Mouse (Mus musculus): Measurements from ENCODE around the gene Josd1. TPM values are rescaled to one million over a fixed set of nuclear protein-coding genes. Genes with fewer than 3 reads are reported as not detected.

The Josd1 gene
- polyA plus RNA-seq, 1 experiment, result 37.0 TPM

GRCm38 (mm10) chr15:79720796-79721195 is 33.1 kb upstream of the Josd1 start:
- no peak overlapping the region for H3ac ChIP-seq (ENCODE audit: control insufficient read depth, insufficient read length, low read depth)
- peaks cover 85% of the 10 kb centered on the region for H3K36me3 ChIP-seq (ENCODE audit: control insufficient read depth, insufficient read depth)
- TF ChIP-seq MYOD1 (IDR thresholded peaks at IDR 0.05; ENCODE audit: control insufficient read depth, insufficient read length, low read depth) (no peak), MYOG (IDR thresholded peaks at IDR 0.05; ENCODE audit: control insufficient read depth, extremely low read depth, insufficient read length) (no peak), USF1 (IDR thresholded peaks at IDR 0.05; ENCODE audit: low read depth) (no peak), FOSL1 (IDR thresholded peaks at IDR 0.05; ENCODE audit: insufficient read depth, low read length, poor library complexity, severe bottlenecking) (no peak)
- no peaks in the 10 kb centered on the region for H3K79me2 ChIP-seq (ENCODE audit: control insufficient read depth, insufficient read depth)
- H3K79me3 ChIP-seq (ENCODE audit: low read depth), result no peaks in the 10 kb centered on the region
- H3K4me3 ChIP-seq (ENCODE audit: insufficient read depth, poor library complexity, severe bottlenecking), result no peak overlapping the region
- H3K27me3 ChIP-seq (ENCODE audit: control insufficient read depth, insufficient read depth, insufficient read length), result no peaks in the 10 kb centered on the region

DNA sequence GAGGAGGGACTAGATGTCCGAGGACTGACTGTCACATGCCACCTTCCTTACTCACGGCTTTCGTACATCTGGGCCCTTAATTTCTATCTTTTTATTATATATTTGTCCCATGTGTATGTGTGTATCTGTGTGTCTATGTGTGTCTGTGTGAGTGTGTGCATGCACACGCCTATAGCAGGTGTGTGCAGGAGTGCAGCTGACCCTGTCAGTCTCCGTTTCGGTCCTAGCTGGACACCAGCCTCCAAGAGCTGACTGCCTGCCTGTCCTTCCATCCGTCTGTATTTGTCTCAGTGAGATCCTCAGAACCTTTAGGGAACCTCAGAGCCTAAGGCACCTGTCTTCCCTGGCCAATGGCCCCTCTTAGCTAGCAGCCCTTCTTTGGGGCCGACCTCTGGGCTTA is 32.5 kb upstream of the Josd1 start:
- H3K36me3 ChIP-seq (ENCODE audit: control insufficient read depth, insufficient read depth), result peaks cover 85% of the 10 kb centered on the region
- no peak overlapping the region for H3K4me3 ChIP-seq (ENCODE audit: insufficient read depth, poor library complexity, severe bottlenecking)
- no peaks in the 10 kb centered on the region for H3K79me2 ChIP-seq (ENCODE audit: control insufficient read depth, insufficient read depth)
- H3K27me3 ChIP-seq (ENCODE audit: control insufficient read depth, insufficient read depth, insufficient read length), result no peaks in the 10 kb centered on the region
- H3K79me3 ChIP-seq (ENCODE audit: low read depth), result no peaks in the 10 kb centered on the region
- H3ac ChIP-seq (ENCODE audit: control insufficient read depth, insufficient read length, low read depth), result no peak overlapping the region
- TF ChIP-seq CEBPB (IDR thresholded peaks at IDR 0.05; ENCODE audit: low read depth), result no peak
- TF ChIP-seq FOSL1 (IDR thresholded peaks at IDR 0.05; ENCODE audit: insufficient read depth, low read length, poor library complexity, severe bottlenecking), result no peak
- TF ChIP-seq CTCF (IDR thresholded peaks at IDR 0.05; ENCODE audit: control insufficient read depth, insufficient read depth, insufficient read length), result no peak

- H3K27me3 ChIP-seq (ENCODE audit: control insufficient read depth, insufficient read depth, insufficient read length), result no peaks in the 10 kb centered on the region
- no peaks in the 10 kb centered on the region for H3K79me3 ChIP-seq (ENCODE audit: low read depth)
- H3K79me2 ChIP-seq (ENCODE audit: control insufficient read depth, insufficient read depth), result no peaks in the 10 kb centered on the region
- no peak overlapping the region for H3K4me3 ChIP-seq (ENCODE audit: insufficient read depth, poor library complexity, severe bottlenecking)
- H3K36me3 ChIP-seq (ENCODE audit: control insufficient read depth, insufficient read depth), result peaks cover 91% of the 10 kb centered on the region
- TF ChIP-seq USF1 (IDR thresholded peaks at IDR 0.05; ENCODE audit: low read depth), result no peak
- TF ChIP-seq MYOD1 (IDR thresholded peaks at IDR 0.05; ENCODE audit: control insufficient read depth, insufficient read length, low read depth), result no peak
- TF ChIP-seq MAX (IDR thresholded peaks at IDR 0.05), result no peak
- no peak for TF ChIP-seq CEBPB (IDR thresholded peaks at IDR 0.05; ENCODE audit: low read depth)
- TF ChIP-seq CTCF (IDR thresholded peaks at IDR 0.05; ENCODE audit: control insufficient read depth, insufficient read depth, insufficient read length), result no peak
- no peak for TF ChIP-seq MYOG (IDR thresholded peaks at IDR 0.05; ENCODE audit: control insufficient read depth, extremely low read depth, insufficient read length)
- no peak for TF ChIP-seq FOSL1 (IDR thresholded peaks at IDR 0.05; ENCODE audit: insufficient read depth, low read length, poor library complexity, severe bottlenecking)
- no peak overlapping the region for H3ac ChIP-seq (ENCODE audit: control insufficient read depth, insufficient read length, low read depth)
Measured at GRCm38 (mm10) chr15:79716710-79717109, 29.0 kb upstream of the Josd1 start.

- Histone ChIP-seq H3K79me3 (ENCODE audit: low read depth) (no peaks in the 10 kb centered on the region), H3K27me3 (ENCODE audit: control insufficient read depth, insufficient read depth, insufficient read length) (no peaks in the 10 kb centered on the region), H3K36me3 (ENCODE audit: control insufficient read depth, insufficient read depth) (peaks cover 90% of the 10 kb centered on the region)
Measured at GRCm38 (mm10) chr15:79715646-79716045, 27.9 kb upstream of the Josd1 start.

DNA sequence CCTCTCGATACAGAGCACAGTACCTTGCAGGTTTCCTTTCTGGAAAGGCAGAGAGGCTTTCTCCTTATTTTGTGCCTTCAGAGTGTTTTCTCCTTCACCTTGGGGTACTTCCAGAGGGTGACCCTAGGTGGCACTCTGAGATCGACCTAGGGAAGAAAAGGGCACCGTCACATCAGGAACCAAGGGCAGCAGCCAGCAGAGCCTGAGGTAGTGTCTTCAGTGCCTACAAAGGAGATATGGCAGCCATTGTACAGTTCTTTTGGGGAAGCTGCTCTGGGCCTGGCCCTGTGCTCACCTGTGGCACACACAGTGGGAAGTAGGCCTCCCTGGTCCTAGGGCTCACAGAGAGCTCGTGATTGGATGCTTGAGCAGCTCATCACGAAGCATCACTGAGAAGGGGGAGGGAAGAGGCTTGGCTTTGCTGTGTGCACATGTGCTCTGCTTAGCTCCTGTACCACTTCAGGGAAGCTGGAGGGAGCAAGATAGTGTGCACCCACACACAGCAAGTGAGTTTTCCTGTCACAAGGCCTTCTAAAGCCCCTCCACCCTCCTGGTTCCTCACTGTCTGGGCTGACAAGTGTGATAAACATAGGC is 20.6 kb upstream of the Josd1 start:
- Histone ChIP-seq H3K36me3 (ENCODE audit: control insufficient read depth, insufficient read depth) (peaks cover 64% of the 10 kb centered on the region), H3K79me2 (ENCODE audit: control insufficient read depth, insufficient read depth) (peaks cover 10% of the 10 kb centered on the region), H3K79me3 (ENCODE audit: low read depth) (peaks cover 2% of the 10 kb centered on the region), H3K27me3 (ENCODE audit: control insufficient read depth, insufficient read depth, insufficient read length) (no peaks in the 10 kb centered on the region), H3ac (ENCODE audit: control insufficient read depth, insufficient read length, low read depth) (no peak overlapping the region), H3K4me3 (ENCODE audit: insufficient read depth, poor library complexity, severe bottlenecking) (no peak overlapping the region)
- no peak for TF ChIP-seq MYOD1 (IDR thresholded peaks at IDR 0.05; ENCODE audit: control insufficient read depth, insufficient read length, low read depth)
- TF ChIP-seq MAX (IDR thresholded peaks at IDR 0.05), result no peak
- no peak for TF ChIP-seq CEBPB (IDR thresholded peaks at IDR 0.05; ENCODE audit: low read depth)
- no peak for TF ChIP-seq USF1 (IDR thresholded peaks at IDR 0.05; ENCODE audit: low read depth)
- TF ChIP-seq MYOG (IDR thresholded peaks at IDR 0.05; ENCODE audit: control insufficient read depth, extremely low read depth, insufficient read length), result no peak

More at GRCm38 (mm10) chr15:79715646-79716045, 27.9 kb upstream of the Josd1 start:
- TF ChIP-seq CEBPB (IDR thresholded peaks at IDR 0.05; ENCODE audit: low read depth), result no peak
- no peak overlapping the region for H3K4me3 ChIP-seq (ENCODE audit: insufficient read depth, poor library complexity, severe bottlenecking)
- H3ac ChIP-seq (ENCODE audit: control insufficient read depth, insufficient read length, low read depth), result no peak overlapping the region
- no peaks in the 10 kb centered on the region for H3K79me2 ChIP-seq (ENCODE audit: control insufficient read depth, insufficient read depth)

- H3K27me3 ChIP-seq (ENCODE audit: control insufficient read depth, insufficient read depth, insufficient read length), result no peaks in the 10 kb centered on the region
- TF ChIP-seq MAX (IDR thresholded peaks at IDR 0.05), result no peak
- TF ChIP-seq MYOD1 (IDR thresholded peaks at IDR 0.05; ENCODE audit: control insufficient read depth, insufficient read length, low read depth), result no peak
- no peak for TF ChIP-seq FOSL1 (IDR thresholded peaks at IDR 0.05; ENCODE audit: insufficient read depth, low read length, poor library complexity, severe bottlenecking)
- TF ChIP-seq MYOG (IDR thresholded peaks at IDR 0.05; ENCODE audit: control insufficient read depth, extremely low read depth, insufficient read length), result no peak
- TF ChIP-seq CTCF (IDR thresholded peaks at IDR 0.05; ENCODE audit: control insufficient read depth, insufficient read depth, insufficient read length), result no peak
- no peak for TF ChIP-seq USF1 (IDR thresholded peaks at IDR 0.05; ENCODE audit: low read depth)
- TF ChIP-seq CEBPB (IDR thresholded peaks at IDR 0.05; ENCODE audit: low read depth), result no peak
- peaks cover 48% of the 10 kb centered on the region for H3K36me3 ChIP-seq (ENCODE audit: control insufficient read depth, insufficient read depth)
- no peak overlapping the region for H3ac ChIP-seq (ENCODE audit: control insufficient read depth, insufficient read length, low read depth)
- peaks cover 2% of the 10 kb centered on the region for H3K79me3 ChIP-seq (ENCODE audit: low read depth)
- H3K79me2 ChIP-seq (ENCODE audit: control insufficient read depth, insufficient read depth), result peaks cover 10% of the 10 kb centered on the region
- no peak overlapping the region for H3K4me3 ChIP-seq (ENCODE audit: insufficient read depth, poor library complexity, severe bottlenecking)
Measured at GRCm38 (mm10) chr15:79706603-79707214, 19.0 kb upstream of the Josd1 start.
